Mouse (Mus musculus) v-Abl transformed pro-B cells (cell line): ENCODE data around the gene Irf3.

ENCODE experiments used
- in situ Hi-C, 2 experiments: fragments of 400-800 bp; cut with MboI; formaldehyde crosslinking; loops; one replicate each; pipeline ENCODE4 v1.15.1; 2025; ENCODE audit not compliant: unreplicated experiment in 2 of 2

The Irf3 gene

DNA sequence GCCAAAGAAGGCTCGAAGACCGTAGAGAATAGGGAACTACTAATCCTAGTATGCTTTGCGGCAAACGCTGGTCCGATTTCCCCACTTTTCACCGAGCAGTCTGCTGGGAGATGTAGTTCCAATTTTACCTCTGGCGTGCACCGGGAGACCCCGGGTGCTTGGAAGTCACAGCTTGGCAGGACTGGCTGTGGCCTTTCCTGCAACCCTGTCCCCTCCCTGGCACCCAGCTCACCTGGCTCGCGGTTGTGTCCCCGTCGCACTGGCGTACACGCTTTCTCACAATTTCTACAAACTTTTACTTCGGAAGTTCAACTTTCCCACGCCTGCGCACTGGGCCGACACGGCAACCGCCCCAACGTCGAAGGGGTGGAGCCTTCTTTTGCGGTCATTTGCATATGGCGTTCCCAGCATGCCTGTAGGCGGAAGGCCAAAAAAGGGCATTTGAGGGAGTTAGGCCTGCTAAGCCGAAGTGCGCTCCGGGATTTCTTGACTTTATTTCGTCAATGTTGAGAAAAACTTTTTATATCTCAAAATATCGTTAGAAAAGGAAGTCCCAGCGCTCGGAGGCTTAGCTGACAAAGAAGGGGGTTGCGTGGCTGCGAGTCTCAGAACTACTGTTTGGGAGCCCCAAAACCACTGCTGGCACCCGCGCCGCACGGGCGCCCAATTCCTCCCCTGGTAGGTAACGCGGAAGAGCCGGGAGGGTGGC, at the start of gene Irf3:
Gene Irf3, plus strand, starts transcription at position 418 of the 709 bp plus-strand sequence.
- in situ Hi-C loops, result no loop called here

DNA sequence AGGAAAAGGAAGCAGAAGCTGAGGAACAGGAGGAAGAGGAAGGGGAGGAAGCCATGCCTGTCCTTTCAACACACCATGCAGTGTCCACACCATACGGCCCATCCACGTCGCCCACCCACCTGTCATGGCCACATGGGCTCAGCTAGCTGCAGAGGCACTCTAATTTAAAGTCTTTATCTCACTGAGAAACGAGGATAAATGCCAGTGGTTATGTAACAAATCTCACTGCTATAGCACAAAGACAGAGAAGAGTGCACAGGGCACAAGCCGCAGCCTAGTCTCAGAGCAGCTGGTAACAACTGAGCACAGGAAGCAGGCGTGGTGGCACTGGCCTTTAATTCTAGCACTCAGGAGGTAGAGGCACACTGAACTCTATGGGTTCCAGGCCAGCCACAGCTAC, 47.5 kb upstream of the Irf3 start:
- in situ Hi-C loops, result loop anchor here in 1 of 2 experiments (10.0 to 25.0 kb wide), 4 partner anchors 55 to 1263 kb away; partner anchors contain the start of genes Acp4, Fuz, Gm15517 and Klk14

DNA sequence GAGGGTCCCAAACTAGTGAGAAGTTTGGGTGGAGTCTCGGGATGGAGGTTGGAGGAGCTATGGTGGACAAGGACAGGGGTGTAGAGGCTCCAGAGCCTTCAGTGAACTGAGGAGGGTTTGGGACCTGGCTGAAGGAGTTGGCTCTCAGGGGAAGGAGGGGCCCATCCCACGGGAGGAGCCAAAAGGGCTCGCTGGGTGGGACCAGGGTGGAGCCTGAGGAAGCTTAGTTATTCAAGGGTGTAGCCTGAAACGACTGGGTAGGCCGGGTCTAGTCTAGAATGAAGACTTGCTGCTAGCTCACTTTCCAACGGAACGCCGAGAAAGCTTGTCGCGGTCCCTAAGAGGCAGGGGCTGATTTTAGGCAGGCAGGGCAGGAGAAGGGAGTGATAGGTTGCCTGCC, 45.5 kb upstream of the Irf3 start:
- in situ Hi-C loops, result loop anchor here in 1 of 2 experiments (10.0 to 25.0 kb wide), 3 partner anchors 57 to 690 kb away; partner anchors contain the start of genes Acp4, Fuz, Gm15517 and Med25

DNA sequence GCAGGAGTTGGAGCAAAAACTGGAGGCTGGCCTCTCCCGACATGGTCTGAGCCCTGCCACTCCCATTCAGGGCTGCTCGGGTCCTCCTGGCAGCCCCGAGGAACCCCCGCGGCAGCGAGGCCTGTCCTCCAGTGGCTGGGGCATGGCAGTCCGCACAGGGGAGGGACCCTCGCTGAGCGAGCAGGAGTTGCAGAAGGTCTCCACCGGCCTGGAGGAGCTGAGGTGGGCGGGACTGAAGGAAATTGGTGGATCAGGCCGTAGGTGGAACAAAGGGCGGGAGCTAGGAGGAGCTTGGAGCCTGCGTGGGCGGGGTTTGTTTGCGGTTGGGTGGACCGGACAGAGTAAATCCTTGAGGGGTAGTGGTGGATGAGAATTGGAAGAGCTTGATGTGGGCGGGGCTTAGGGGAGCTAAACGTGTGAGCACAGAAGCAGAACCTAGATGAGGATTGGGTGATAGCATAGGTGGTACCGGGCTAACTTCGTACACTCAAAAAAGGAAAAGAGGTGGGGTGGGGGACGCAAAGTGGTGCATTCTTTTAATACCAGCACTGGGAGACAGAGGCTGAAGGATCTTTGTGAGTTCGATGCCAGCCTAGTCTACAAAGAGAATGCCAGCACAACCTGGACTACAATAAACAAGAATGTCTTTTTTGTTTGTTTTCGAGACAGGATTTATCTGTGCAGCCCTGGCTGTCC, 44.7 kb upstream of the Irf3 start:
- in situ Hi-C loops, result loop anchor here in 1 of 2 experiments (10.0 to 25.0 kb wide), 3 partner anchors 58 to 690 kb away; partner anchors contain the start of genes Acp4, Fuz, Gm15517 and Med25

DNA sequence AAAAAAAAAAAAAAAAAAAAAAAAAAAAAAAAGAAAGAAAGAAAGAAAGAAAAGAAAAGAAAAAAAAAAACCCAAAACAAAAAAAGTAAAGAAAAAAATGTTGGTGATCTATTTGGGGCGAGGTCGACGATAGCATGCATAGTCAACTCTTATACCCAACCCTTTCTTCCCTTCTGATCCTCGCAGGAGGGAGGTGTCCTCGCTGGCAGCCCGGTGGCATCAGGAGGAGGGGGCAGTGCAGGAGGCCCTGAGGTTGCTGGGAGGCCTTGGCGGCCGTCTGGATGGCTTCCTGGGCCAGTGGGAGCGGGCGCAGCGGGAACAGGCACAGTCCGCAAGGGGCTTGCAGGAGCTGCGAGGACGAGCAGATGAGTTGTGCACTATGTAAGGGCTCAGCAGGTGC, 43.9 kb upstream of the Irf3 start:
- in situ Hi-C loops, result loop anchor here in 1 of 2 experiments (10.0 to 25.0 kb wide), 3 partner anchors 59 to 691 kb away; partner anchors contain the start of genes Acp4, Fuz, Gm15517 and Med25

GRCm38 (mm10) chr7:44954091-44954885, 43.2 kb upstream of the Irf3 start:
- in situ Hi-C loops, result loop anchor here in 1 of 2 experiments (10.0 to 25.0 kb wide), 3 partner anchors 59 to 692 kb away; partner anchors contain the start of genes Acp4, Fuz, Gm15517 and Med25

DNA sequence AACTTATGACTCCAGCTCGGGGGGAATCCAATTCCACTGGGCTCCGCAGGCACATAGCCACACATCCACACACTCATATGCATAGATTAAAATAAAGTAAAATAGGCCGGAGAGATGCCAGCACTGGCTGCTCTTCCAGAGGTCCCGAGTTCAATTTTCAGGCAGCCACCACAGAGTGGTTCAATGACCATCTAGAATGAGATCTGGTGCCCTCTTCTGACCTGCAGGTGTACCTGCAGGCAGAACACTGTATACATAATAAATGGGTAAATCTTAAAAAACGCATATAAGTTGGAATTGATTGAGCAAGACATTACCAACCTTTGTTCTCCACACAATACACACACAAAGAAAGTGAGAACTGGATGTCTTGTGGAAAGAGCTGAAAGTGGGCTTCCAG, 41.8 kb upstream of the Irf3 start:
- in situ Hi-C loops, result loop anchor here (5.0 to 25.0 kb wide), 5 partner anchors 33 to 693 kb away; partner anchors contain the start of genes Acp4 (in 1 of the 2), Fuz (in 1 of the 2), Gm15517 (in 1 of the 2) and Med25 (in 1 of the 2)

DNA sequence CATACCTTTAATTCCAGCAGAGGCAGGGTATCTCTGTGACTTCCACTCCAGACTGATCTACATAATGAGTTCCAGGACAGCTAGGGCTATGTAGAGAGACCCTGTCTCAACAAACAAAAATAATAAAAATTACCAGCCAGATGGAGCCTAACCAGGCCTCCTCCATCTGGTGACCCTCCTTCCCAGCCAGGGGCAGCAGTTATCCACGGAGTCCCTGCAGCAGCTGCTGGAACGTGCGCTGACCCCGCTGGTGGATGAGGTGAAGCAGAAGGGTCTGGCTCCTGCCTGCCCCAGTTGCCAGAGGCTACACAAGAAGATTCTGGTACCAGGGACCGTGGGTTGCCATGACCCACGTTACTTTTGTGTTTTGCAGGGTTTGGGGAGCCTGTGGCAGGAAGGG, 41.2 kb upstream of the Irf3 start:
- in situ Hi-C loops, result loop anchor here (5.0 to 25.0 kb wide), 5 partner anchors 34 to 694 kb away; partner anchors contain the start of genes Acp4 (in 1 of the 2), Fuz (in 1 of the 2), Gm15517 (in 1 of the 2) and Med25 (in 1 of the 2)

DNA sequence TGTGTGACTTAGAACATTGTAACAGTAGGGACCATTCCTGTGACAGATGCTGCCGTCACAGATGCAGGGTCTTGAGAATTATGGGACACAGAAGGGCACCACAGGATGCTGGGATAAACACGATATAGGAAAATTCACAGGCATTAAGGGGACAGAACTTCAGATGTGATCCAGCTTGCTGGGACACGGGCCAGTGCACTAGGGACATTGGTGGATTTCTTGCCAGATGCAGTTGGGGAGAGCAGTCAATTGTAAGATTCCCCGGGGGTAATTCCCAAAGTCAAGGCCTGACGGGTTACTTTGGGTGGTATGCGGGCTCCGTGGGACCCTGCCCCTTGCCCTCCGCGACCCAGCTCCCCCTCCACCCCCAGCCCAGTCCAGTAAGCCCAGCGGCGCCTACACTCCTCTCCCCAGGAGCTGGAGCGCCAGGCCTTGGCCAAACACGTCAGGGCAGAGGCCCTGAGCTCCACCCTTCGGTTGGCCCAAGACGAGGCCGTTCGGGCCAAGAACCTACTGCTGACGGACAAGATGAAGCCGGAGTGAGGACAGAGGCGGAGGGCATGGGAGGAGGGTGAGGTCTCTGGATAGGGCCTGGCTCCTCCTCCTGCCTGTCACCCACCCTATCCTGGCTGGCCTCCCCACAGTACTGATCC, 40.1 kb upstream of the Irf3 start:
- in situ Hi-C loops, result loop anchor here (5.0 to 25.0 kb wide), 5 partner anchors 35 to 695 kb away; partner anchors contain the start of genes Acp4 (in 1 of the 2), Fuz (in 1 of the 2), Gm15517 (in 1 of the 2) and Med25 (in 1 of the 2)

DNA sequence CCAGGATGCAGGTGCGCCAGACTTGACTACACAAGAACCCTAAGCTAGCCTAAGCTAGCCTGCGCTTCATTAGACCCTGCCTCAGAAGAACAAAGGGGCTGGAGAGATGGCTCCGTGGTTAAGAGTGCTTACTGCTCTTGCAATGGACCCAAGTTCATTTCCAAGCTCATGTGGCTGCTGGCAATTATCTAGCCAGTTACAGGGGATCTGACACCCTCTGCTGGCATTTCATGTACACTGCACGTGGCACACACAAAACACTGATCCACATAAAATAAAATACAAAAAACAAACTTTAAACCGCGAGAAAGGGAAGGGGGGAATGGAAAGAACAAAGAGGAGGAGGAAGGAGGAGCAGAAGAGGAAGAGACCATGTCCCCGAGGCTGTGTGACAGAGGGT, 39.2 kb upstream of the Irf3 start:
- in situ Hi-C loops, result loop anchor here (5.0 to 25.0 kb wide), 5 partner anchors 36 to 696 kb away; partner anchors contain the start of genes Acp4 (in 1 of the 2), Fuz (in 1 of the 2), Gm15517 (in 1 of the 2) and Med25 (in 1 of the 2)

- in situ Hi-C loops, result loop anchor here (5.0 to 25.0 kb wide), 5 partner anchors 37 to 697 kb away; partner anchors contain the start of genes Acp4 (in 1 of the 2), Fuz (in 1 of the 2), Gm15517 (in 1 of the 2) and Med25 (in 1 of the 2)
These were observed 38.2 kb upstream of the Irf3 start for GRCm38 (mm10) chr7:44959281-44959680.

DNA sequence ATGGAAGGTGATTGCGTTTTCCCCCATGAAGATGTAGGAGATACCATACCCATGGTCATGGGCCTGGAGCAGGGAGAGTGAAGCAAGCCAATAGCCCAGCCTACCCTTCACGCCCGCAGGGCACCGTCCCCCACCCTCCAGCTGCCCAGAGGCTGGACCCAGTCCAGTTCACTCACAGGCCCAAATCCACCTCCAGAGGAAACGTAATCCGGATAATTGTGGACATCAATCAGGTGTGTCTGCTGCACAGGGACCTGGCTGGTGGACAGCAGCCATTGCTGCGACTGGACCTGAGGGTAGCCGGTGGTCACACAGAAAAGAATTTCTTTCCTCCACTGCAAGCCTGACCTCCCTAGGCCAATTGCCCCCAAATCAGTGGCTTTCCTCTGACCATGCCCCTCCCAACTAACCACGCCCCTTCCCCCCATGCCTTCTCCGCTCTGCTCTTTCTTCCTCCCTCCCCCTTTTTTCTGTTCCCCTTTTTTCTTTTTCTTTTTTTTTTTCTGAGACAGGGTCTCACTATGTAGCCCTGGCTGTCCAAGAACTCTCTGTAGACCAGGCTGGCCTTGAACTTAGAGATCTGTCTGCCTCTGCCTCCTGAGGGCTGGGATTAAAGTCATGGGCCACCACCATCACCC, 37.5 kb upstream of the Irf3 start:
- in situ Hi-C loops, result loop anchor here (5.0 to 25.0 kb wide), 5 partner anchors 38 to 698 kb away; partner anchors contain the start of genes Acp4 (in 1 of the 2), Fuz (in 1 of the 2), Gm15517 (in 1 of the 2) and Med25 (in 1 of the 2)

DNA sequence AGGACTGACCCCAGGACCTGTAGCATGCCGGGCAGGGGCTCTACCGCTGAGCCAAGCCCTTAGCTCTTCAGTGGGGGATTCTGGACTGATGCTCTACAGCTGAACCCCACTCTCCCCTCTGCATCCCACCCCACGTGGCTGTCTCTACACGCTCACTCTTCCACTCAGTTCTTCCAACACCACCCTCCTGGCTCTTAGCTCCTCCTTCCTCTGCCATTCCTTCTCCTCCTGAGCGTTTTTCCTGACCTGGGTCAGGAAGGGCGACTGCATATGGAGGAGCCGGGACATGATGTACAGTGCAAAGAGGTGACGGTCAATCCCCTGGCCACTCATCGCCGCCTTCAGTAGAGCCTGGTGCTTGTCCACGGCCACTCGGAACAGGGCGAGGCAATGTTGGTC, 36.9 kb upstream of the Irf3 start:
- in situ Hi-C loops, result loop anchor here in 1 of 2 experiments (25.0 kb wide), 1 partner anchor 698 kb away; the partner anchor contains the start of genes Acp4 and Gm15517

DNA sequence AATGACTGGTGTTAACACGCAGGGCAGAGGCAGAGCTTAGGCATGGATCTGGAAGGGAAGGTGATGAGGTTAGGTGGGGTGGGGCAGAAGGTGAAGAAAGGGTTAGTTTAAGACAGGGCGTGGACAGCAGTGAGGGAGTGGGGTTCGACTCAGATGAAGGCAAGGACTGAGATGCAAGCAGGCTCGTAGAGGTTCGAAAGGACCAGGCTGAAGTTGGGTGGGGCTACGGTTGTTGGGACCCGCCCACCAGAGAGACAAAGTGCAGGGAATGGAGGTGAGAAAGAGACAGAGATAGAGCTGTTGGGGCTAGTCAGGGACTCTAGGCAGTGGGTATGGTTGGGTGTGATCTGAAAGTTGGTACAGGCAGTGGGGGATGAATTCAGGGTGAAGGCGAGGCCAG, 35.1 kb upstream of the Irf3 start:
- in situ Hi-C loops, result loop anchor here in 1 of 2 experiments (25.0 kb wide), 1 partner anchor 700 kb away; the partner anchor contains the start of genes Acp4 and Gm15517

DNA sequence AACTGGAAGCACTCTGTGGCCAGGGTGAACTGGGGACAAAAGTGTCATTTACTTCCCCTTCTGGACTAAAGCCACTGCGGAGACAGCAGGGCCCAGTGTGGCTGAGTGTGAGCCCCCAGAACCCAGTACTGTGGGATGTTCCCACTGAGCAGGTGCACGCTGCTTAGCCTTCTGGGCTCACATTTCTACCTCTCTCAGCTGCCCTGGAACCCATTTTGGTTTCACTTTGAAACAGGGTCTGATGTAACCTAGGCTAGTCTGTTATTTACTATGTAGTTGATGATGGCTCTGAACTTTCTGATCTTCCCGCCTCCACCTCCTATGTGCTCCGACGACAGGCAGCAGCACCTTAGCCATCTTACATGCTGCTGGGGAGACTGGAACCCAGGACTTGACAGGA, 34.6 kb upstream of the Irf3 start:
- in situ Hi-C loops, result loop anchor here in 1 of 2 experiments (25.0 kb wide), 1 partner anchor 701 kb away; the partner anchor contains the start of genes Acp4 and Gm15517

DNA sequence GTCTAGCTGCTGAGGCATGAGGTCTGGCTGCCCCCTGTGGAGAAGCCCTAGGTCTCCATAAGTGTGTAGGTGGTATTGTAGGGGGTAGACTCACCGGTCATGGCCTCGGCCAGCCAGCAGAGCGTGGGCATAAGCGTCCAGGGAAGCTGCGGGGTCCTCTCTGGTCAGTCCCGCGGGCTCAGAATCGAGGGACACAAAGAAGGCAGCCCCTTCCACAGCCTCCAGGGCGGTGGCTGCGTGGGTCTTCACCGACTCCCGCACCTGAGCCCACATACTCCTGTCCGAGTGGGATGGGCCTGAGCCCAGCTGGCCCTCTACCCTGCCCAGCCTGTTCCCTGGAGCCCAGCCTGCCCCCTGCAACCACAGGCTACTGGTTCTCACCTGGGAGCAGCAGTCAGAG, 32.5 kb upstream of the Irf3 start:
- in situ Hi-C loops, result loop anchor here in 1 of 2 experiments (25.0 kb wide), 1 partner anchor 703 kb away; the partner anchor contains the start of genes Acp4 and Gm15517

DNA sequence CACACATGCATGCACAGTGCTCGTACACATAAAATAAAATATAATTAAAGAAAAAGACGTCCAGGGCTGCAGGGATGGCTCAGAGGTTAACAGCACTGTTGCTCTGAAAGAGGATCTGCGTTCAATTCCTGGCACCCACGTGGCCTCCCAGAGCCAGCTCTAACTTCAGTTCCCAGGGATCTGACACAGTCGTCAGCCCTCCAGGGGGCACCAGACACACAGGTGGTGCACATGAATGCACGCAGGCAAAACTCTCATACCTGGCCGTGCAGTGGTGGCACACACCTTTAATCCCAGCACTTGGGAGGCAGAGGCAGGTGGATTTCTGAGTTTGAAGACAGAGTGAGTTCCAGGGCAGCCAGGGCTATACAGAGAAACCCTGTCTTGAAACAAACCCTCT, 31.5 kb upstream of the Irf3 start:
- in situ Hi-C loops, result loop anchor here in 1 of 2 experiments (25.0 kb wide), 1 partner anchor 704 kb away; the partner anchor contains the start of genes Acp4 and Gm15517

DNA sequence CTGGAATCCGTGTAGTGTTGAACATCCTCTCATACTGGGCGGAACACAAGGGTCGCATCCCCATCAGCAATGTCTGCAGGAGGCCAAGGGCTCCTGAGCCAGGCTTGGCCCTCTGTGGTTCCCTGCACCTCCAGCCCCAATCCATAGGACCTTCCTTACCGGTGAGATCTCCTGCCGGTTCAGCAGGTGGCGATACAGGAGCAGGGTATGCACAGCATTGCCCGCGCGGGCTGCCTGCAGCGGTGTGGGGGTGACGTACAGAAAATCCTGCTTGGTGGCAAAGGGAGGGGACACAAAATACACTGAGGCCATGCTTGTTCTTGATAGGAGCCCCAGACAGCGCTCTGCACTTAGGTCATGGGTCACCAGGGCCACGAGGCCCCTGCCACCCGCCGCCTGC, 30.8 kb upstream of the Irf3 start:
- in situ Hi-C loops, result loop anchor here in 1 of 2 experiments (25.0 kb wide), 1 partner anchor 704 kb away; the partner anchor contains the start of genes Acp4 and Gm15517
